Mouse (Mus musculus) spleen, adult 2 months (tissue): Measurements from ENCODE around the gene Acvr1.

ENCODE experiments used
- CTCF ChIP-seq: fragments of 200-500 bp; IDR thresholded peaks from 2 replicates; pipeline ENCODE4 v1.5.1; 2011; ENCODE audit warnings: mild to moderate bottlenecking, inconsistent platforms; ENCODE audit not compliant: insufficient read depth, insufficient read length, insufficient replicate concordance; ENCODE audit errors: extremely low read depth
- POLR2A ChIP-seq: fragments of 200-500 bp; IDR thresholded peaks from 2 replicates; pipeline ENCODE4 v1.6.1; 2011; ENCODE audit warnings: low read depth, low read length, inconsistent platforms

GRCm38 (mm10) chr2:58550488-58550887, 16.5 kb downstream of the Acvr1 start:
- TF ChIP-seq CTCF (no peak), POLR2A (no peak)
